Comparison of ENCODE assay signal across 19 mouse cellular contexts in the genomic region with DNA sequence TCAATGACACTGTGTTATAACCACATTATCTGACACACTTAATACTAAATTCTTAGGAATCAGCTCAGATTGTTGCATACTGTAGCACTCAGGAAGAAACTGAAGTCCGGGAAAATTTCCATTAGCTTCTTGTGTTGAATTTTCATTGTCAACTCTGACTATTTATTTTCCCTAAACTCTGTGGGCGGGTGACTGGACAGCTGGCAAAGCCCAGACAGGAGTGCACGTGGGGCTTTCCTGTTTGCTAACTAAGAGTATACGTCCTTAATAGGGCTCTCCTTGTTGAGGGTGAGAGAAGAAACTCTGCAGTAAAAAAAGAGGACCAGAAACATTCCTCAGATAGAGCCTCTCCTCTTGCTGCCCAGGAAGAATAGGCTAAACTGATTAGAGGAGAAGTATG. TPM values are rescaled to one million over a fixed set of nuclear protein-coding genes. Genes with fewer than 3 reads are reported as not detected.
DNase-seq lines count a peak whose midpoint lies in the region; ATAC-seq and TF ChIP-seq lines count a peak whose summit lies in the region.
"Had no signal": no experiment of that assay in that cellular context is flagged by ENCODE, and none has a peak within 500 bp of the region (broad histone marks: within the 10 kb centered on the region; RNA-seq: fewer than 3 reads in every experiment).

No protein-coding gene starts in this region.

- H3K4me1 ChIP-seq in heart, embryonic 10.5 days, result peaks cover 23% of the 10 kb centered on the region
- peaks cover 19% of the 10 kb centered on the region for H3K4me1 ChIP-seq in kidney, embryonic 16.5 days (ENCODE audit: insufficient read depth, low read length)
- peaks cover 15% of the 10 kb centered on the region for H3K4me1 ChIP-seq in heart, postnatal 0 days (ENCODE audit: control insufficient read depth, insufficient read depth)
- H3K4me1 ChIP-seq: hindbrain, embryonic 15.5 days; neural tube, embryonic 12.5 days had no signal

- 41% methylated on average over 4 of the region's 4 CpGs for WGBS in heart, embryonic 10.5 days
- WGBS in kidney, embryonic 16.5 days, result 25% methylated on average over 4 of the region's 4 CpGs
- WGBS in heart, postnatal 0 days, result 29% methylated on average over 4 of the region's 4 CpGs

- no peak for TF ChIP-seq CTCF in C2C12 (IDR thresholded peaks at IDR 0.05; ENCODE audit: control insufficient read depth, insufficient read depth, insufficient read length)
- no peak for TF ChIP-seq CTCF in heart, postnatal 0 days (IDR thresholded peaks at IDR 0.05; ENCODE audit: low read depth)

- no peaks in the 10 kb centered on the region for H3K9me3 ChIP-seq in heart, embryonic 10.5 days
- H3K9me3 ChIP-seq in kidney, embryonic 16.5 days (ENCODE audit: low read length), result no peaks in the 10 kb centered on the region; the same call in 1 of the 2 replicates
- H3K9me3 ChIP-seq in heart, postnatal 0 days (replicated peaks; ENCODE audit: control insufficient read depth, low read length), result no peaks in the 10 kb centered on the region
- H3K9me3 ChIP-seq: hindbrain, embryonic 15.5 days; neural tube, embryonic 12.5 days; stomach, embryonic 15.5 days had no signal

- H3K79me2 ChIP-seq in C2C12 (ENCODE audit: control insufficient read depth, insufficient read depth), result no peaks in the 10 kb centered on the region

- no peak overlapping the region for H3ac ChIP-seq in C2C12 (ENCODE audit: control insufficient read depth, insufficient read length, low read depth)

- no peak for TF ChIP-seq EP300 in heart, postnatal 0 days (IDR thresholded peaks at IDR 0.05; ENCODE audit: low read depth)

- H3K9ac ChIP-seq in kidney, embryonic 16.5 days (replicated peaks; ENCODE audit: low read length), result no peak overlapping the region
- H3K9ac ChIP-seq in heart, postnatal 0 days (replicated peaks; ENCODE audit: low read depth, low read length), result no peak overlapping the region
- H3K9ac ChIP-seq: forebrain, postnatal 0 days; hindbrain, embryonic 15.5 days; neural tube, embryonic 12.5 days; stomach, embryonic 15.5 days had no signal

- no peaks in the 10 kb centered on the region for H3K27me3 ChIP-seq in heart, embryonic 10.5 days (ENCODE audit: insufficient read depth, poor library complexity, severe bottlenecking)
- H3K27me3 ChIP-seq in kidney, embryonic 16.5 days (ENCODE audit: insufficient read depth, low read length), result no peaks in the 10 kb centered on the region
- no peaks in the 10 kb centered on the region for H3K27me3 ChIP-seq in C2C12 (ENCODE audit: control insufficient read depth, insufficient read depth, insufficient read length)
- no peaks in the 10 kb centered on the region for H3K27me3 ChIP-seq in heart, postnatal 0 days (ENCODE audit: control insufficient read depth, insufficient read depth, low read length)
- H3K27me3 ChIP-seq: hindbrain, embryonic 15.5 days; neural tube, embryonic 12.5 days; Patski; stomach, embryonic 15.5 days had no signal

- intact Hi-C loops in heart, postnatal 14 days (cut with DNase I), result loop anchor here (2.0 kb wide), 1 partner anchor 105 kb away; no protein-coding TSS in a partner anchor

- no peaks in the 10 kb centered on the region for H3K36me3 ChIP-seq in heart, embryonic 10.5 days
- H3K36me3 ChIP-seq in kidney, embryonic 16.5 days (ENCODE audit: insufficient read depth, low read length), result no peaks in the 10 kb centered on the region
- H3K36me3 ChIP-seq in C2C12 (ENCODE audit: control insufficient read depth, insufficient read depth), result no peaks in the 10 kb centered on the region
- no peaks in the 10 kb centered on the region for H3K36me3 ChIP-seq in heart, postnatal 0 days (replicated peaks; ENCODE audit: control insufficient read depth, insufficient read depth, low read length)
- H3K36me3 ChIP-seq: hindbrain, embryonic 15.5 days; neural tube, embryonic 12.5 days; stomach, embryonic 15.5 days had no signal

- no peak for ATAC-seq in kidney, embryonic 16.5 days (ENCODE audit: low FRiP score, low TSS enrichment)
- ATAC-seq in heart, postnatal 0 days (ENCODE audit: insufficient read depth, low read depth), result no peak
- ATAC-seq: activated CD4-positive, CD25-positive, alpha-beta regulatory T cell, adult 4 months; forebrain, postnatal 0 days; intestine, embryonic 16.5 days; Patski had no signal

- no peak for DNase-seq in heart, embryonic 10.5 days (ENCODE audit: low spot score)
- DNase-seq in heart, postnatal 14 days, result no peak
- peak; percentile 12 for DNase-seq in kidney, postnatal 14 days
- DNase-seq in heart, postnatal 0 days (ENCODE audit: low spot score), result no peak
- DNase-seq in cerebellum, adult 9-11 months, result no peak
- DNase-seq: adrenal gland, postnatal 36 days; cerebellum, adult 2 months; forebrain, postnatal 0 days; lung, postnatal 36 days; right cerebral cortex, postnatal 14 days; thymus, postnatal 14 days had no signal

- H3K27ac ChIP-seq in heart, embryonic 10.5 days, result peak overlapping the region; percentile 70; the same call in 1 of the 2 replicates
- no peak overlapping the region for H3K27ac ChIP-seq in kidney, embryonic 16.5 days (ENCODE audit: low read length)
- peak overlapping the region; percentile 22; the same call in 1 of the 2 replicates for H3K27ac ChIP-seq in heart, postnatal 0 days (ENCODE audit: low read depth)
- H3K27ac ChIP-seq: hindbrain, embryonic 15.5 days; neural tube, embryonic 12.5 days; stomach, embryonic 15.5 days had no signal

- H3K79me3 ChIP-seq in C2C12 (ENCODE audit: low read depth), result no peaks in the 10 kb centered on the region

- no peak overlapping the region for H3K4me3 ChIP-seq in heart, embryonic 10.5 days
- H3K4me3 ChIP-seq in kidney, embryonic 16.5 days (ENCODE audit: low read length), result no peak overlapping the region
- no peak overlapping the region for H3K4me3 ChIP-seq in C2C12 (ENCODE audit: insufficient read depth, poor library complexity, severe bottlenecking)
- H3K4me3 ChIP-seq in heart, postnatal 0 days (ENCODE audit: low read depth, low read length), result no peak overlapping the region
- H3K4me3 ChIP-seq: hindbrain, embryonic 15.5 days; neural tube, embryonic 12.5 days; stomach, embryonic 15.5 days had no signal

- H3K4me2 ChIP-seq in kidney, embryonic 16.5 days (replicated peaks; ENCODE audit: low read depth, low read length), result no peak overlapping the region
- no peak overlapping the region for H3K4me2 ChIP-seq in heart, postnatal 0 days (ENCODE audit: low read depth, low read length)
- H3K4me2 ChIP-seq: hindbrain, embryonic 15.5 days; neural tube, embryonic 12.5 days; stomach, embryonic 15.5 days had no signal

TF ChIP-seq in C2C12, 6 proteins besides CTCF, POLR2A, EP300 and RAD21:
- peak; percentile 38 for TF ChIP-seq USF1 (IDR thresholded peaks at IDR 0.05; ENCODE audit: low read depth)
- TF ChIP-seq FOSL1 (IDR thresholded peaks at IDR 0.05; ENCODE audit: insufficient read depth, low read length, poor library complexity, severe bottlenecking), result no peak

RNA-seq across cellular contexts. Expression of gene Il1r1, which starts 3.0 kb away (rescaled TPM):
- polyA plus RNA-seq in heart, embryonic 10.5 days (2016; fragmentation: Nextera tagmentation; extraction: Ambion mirVana), result 6.3 and 12.9 TPM in 2 replicates
- 1 to 10 TPM; 6.9 to 7.4 TPM for total RNA-seq in heart, postnatal 14 days (2021)
- polyA plus RNA-seq in kidney, embryonic 16.5 days (2015; fragmentation: Nextera tagmentation; extraction: Ambion mirVana), result 5.1 and 5.3 TPM in 2 replicates
- 16.8 TPM for polyA plus RNA-seq in C2C12 (2012; fragmentation: generic; extraction: Trizol)
- total RNA-seq in heart, postnatal 0 days (2014; rRNA removed; ENCODE audit: low replicate concordance), result 4.7 and 5.2 TPM in 2 replicates
- 5.1 and 5.6 TPM in 2 replicates for polyA plus RNA-seq in heart, postnatal 0 days (2015; fragmentation: Nextera tagmentation; extraction: Ambion mirVana)
